Mouse (Mus musculus) forelimb bud, embryonic 11.5 days (tissue): ENCODE measurements around the gene Gm19935.
A peak's percentile ranks its signal among the peaks of the same experiment; 100 is the strongest.

Experiments
- DNase-seq: peaks from one replicate; pipeline ENCODE4 v3.0.0-alpha.2; 2012; ENCODE audit warnings: low read depth, low spot score

Gm19935 gene

GRCm38 (mm10) chr8:90829825-90830224, 12.6 kb upstream of the Gm19935 start:
- no peak for DNase-seq

GRCm38 (mm10) chr8:90828987-90829740, 12.0 kb upstream of the Gm19935 start:
- DNase-seq: peak; percentile 43

DNA sequence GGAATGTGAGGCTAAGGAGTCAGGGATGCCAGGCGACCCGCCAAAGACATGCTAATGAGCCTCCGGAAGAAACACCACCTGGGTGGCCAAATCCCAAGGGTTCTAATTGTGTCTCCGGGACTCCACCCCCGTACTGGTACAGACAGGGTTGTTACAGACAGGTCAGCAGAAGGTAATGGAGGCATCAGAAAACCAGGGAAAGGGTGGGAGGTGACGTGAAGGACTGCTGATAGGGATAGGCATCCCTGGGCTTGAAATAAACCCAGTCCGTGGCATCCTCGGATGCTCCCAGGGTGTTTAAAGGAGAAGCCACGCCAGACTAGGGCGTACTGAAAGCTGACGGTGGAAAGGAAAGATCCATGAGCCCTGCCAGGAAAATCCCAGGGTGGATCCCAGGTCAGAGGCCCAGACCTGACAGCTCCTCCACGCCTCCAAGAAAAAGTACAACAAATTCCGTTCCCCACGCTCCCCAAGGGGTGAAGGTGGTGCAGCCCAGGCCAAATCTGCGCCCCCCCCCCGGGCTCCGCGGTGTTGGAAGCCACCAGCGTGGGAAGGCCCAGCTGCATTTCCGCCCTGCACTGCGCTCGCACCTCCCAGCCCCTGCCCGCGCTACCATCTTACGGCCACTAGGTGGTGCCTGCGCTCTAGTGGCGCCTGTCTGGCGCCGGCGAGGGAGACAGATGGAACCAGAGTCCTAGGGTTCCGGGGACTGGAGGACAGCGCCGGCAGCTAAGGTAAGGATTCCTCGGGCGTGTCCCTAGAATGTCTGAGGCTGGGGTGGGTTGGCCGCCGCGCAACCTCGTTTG, 11.2 kb upstream of the Gm19935 start, which contains the start of gene Chd9:
TSS of gene Chd9 (plus strand) at position 172 of the 806 bp plus-strand sequence.
- peak; percentile 93 for DNase-seq

DNA sequence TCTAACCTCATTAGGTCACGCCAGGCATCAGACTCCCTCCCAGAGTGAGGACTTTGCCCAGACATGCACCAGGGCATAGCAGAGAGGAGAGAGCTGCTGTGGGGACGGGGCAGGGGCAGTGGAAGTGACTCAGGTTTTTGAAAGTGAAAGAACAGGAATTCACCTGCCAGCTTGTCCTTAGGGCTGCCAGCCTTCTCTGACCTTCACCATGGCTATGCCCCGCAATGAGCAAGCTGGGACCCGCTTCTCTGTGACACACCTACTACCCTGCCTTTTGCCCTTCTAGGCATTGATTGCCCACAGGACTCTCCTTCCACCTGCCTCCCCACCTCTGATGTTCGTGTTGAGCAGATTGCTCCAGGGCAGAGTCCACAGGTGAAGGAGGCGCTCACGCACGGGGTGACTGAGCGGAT, 8.3 kb upstream of the Gm19935 start:
- no peak for DNase-seq

DNA sequence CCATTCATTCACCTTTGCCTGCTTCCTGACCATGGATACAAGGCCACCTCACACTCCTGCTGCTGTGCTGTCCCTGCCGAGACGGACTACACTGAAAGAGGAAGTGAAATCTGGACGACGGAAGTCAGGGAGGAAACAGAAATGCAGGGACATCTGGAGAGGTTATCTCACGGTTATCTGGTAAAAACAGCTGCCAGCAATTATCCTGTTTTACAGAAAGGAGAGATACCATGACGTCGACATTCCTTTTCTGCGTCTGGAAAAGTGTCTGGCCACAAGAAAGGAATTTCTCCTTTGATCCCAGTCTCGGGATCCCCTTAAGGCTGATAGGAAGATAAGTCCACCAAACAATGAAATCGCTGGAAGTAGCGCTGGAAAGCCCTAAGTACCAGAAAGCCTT, 5.2 kb upstream of the Gm19935 start:
- DNase-seq: peak; percentile 47

DNA sequence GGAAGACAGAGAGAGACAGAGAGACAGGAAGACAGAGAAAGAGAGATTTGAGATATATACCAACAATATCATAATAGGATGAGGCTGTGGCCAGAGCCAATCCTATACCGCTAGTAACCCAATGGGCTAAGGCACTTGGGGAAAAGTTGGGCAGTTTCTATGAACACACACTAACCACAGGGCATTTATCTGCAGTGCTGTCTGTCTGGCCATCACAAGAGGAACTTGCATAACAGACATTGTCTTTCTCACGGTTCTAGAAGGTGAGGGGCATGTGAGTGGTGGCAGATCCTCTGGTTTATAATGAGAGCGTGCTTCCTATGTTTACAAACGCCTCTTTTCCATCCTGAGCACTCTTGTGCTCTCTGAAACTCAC, 3.1 kb upstream of the Gm19935 start:
- no peak for DNase-seq

DNA sequence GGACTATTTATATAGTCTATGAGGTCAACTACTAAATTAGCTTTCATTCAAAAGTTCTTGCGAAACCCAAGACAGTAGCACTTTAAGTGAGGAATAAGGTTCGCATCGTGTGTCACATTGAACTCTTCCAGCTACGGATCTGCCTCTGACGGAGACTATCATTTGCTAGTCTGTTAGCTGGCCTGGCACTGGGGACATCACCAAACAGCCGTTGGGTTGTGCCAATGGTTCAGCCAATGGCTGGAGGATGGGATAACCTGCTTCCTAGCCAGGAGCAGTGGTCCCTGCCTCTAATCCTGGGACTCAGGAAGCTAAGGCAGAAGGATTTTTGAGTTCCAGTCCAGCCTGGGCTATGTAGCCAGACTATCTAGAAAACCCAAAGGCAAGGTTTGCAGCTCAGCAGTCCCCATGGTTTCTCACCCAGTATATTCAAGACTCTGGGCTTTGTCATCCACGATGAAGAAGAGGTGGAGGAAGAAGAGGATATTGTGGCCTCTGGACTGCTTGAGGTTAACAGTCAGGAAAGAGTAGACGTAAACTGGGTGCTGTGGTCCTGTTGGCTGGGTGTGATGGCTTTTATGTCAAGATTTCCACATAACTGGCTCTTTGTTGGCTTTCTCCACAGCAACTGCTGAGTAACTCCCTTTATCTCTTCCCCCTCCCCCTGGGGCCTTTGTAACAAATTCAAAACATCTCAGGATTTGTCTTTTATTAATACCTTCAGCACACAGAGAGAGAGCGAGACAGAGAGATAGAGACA, 2.5 kb upstream of the Gm19935 start:
- no peak for DNase-seq

DNA sequence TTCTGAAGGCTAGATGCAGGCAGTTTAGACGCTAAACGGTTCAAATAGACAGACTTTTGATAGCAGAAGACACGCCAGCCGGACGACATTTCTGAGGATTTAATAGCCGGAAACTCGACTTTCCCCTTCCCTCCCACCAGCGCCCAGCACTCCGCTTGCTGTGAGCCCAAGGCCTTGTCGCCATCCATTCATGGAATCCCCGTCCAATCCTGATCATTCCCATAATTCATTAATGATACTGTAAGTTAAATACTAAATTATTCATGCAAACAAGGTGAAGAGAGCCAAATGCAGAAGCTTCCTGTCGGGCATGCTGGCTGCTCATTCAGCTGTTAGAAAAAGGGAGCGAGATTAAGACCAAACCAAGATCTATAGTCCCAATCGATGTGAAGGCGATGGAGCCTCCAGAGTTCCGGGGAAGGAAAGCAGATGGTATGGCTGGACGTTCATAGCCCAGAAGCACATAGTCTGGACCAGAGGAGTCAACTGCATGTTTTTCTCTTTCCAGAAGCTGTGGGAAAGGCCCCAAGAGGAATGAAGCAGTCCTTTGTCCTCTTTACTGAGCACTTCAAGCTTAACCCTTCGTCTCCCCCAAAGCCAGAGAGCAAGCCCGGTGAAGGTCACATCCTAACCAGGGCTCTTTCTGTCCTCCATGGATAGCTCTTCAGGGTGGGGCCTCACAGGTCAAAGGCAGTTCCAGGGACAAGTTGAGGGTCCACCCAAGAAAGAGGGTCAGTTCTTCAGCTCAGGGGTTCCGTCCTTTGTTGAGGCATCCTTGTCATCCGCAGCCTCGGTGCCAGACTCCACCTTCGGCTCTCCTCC, 921 bp downstream of the Gm19935 start:
- DNase-seq: no peak

DNA sequence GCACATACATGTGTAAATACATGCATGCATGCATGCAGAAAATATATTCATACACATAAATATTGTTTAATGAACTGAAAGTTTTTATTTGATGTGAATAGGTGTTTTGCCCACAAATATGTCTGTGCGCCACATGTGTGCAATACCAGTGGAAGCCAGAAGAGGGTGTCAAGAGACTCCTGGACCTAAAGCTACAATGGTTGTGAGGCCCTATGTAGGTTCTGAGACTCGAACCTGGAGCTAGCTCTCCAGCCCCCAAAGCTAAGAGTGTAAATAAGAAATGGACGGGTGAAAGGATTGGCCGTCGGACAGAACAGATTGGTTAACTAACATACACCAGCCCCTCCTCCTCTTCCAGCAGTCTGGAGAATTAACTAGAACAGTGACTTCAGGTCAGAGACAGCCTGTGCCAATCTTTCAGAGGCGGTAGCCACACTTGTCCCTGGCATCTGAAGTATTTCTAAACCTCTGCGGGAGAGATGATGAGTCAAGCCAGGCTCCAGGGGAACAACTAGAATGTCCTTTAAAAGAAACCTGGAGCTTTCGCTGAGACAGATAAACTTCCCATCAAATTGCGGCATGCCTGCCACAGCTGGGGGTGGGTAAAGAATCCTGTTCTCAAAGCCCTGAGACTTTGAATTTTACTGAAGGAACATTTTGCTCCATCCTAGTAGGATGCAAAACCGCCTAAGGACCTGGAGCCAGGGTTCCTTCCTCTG, 3.4 kb downstream of the Gm19935 start:
- DNase-seq: peak; percentile 35

- no peak for DNase-seq
These were observed 17.7 kb downstream of the Gm19935 start for GRCm38 (mm10) chr8:90799473-90799872.

- peak; percentile 78 for DNase-seq
These were observed 22.0 kb downstream of the Gm19935 start for GRCm38 (mm10) chr8:90794990-90795861.

DNA sequence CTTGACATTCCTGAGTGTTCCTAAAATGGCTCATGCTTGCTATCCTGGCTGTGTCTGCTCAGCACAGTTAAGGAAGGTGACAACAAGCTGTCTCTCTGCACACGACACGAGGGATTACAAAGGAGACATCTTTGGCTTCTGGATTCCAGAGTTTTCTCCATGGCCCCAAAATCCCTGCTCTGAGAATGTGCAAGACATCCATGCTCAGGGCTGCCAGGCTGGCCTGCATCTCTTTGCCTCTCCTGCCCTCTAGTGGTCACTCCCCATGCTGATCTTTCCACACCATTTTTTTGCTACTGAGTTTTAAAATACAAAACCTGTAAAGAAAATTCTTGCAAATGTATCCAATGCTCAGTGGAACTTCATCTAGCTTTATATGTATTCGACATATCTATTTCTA, 23.5 kb downstream of the Gm19935 start:
- DNase-seq: peak; percentile 78

GRCm38 (mm10) chr8:90791616-90792015, 25.6 kb downstream of the Gm19935 start:
- DNase-seq: no peak

GRCm38 (mm10) chr8:90769791-90770190, 47.4 kb downstream of the Gm19935 start:
- no peak for DNase-seq
